Mouse (Mus musculus) kidney, adult 11 months (tissue): Measurements from ENCODE around the gene Nyap1.

Source experiments
- DNase-seq: peaks from one replicate; pipeline ENCODE4 v3.0.0; 2022

Nyap1 gene

GRCm38 (mm10) chr5:137742836-137743235, 1.4 kb upstream of the Nyap1 start:
- DNase-seq, result no peak

- DNase-seq, result no peak
Observed at GRCm38 (mm10) chr5:137742048-137742447, 641 bp upstream of the Nyap1 start.

GRCm38 (mm10) chr5:137740506-137740905, 901 bp downstream of the Nyap1 start:
- DNase-seq, result no peak

- DNase-seq, result no peak
Observed at GRCm38 (mm10) chr5:137739471-137739870, 1.9 kb downstream of the Nyap1 start.

- DNase-seq, result no peak
Observed at GRCm38 (mm10) chr5:137738516-137738915, 2.9 kb downstream of the Nyap1 start.

GRCm38 (mm10) chr5:137737400-137737940, 3.9 kb downstream of the Nyap1 start:
- DNase-seq, result no peak

GRCm38 (mm10) chr5:137734289-137735061, 6.9 kb downstream of the Nyap1 start:
- no peak for DNase-seq

GRCm38 (mm10) chr5:137733638-137734288, 7.6 kb downstream of the Nyap1 start:
- DNase-seq, result no peak

- DNase-seq, result no peak
Observed at GRCm38 (mm10) chr5:137726767-137727166, 14.6 kb downstream of the Nyap1 start.

GRCm38 (mm10) chr5:137723840-137724239, 17.6 kb downstream of the Nyap1 start:
- DNase-seq, result no peak

GRCm38 (mm10) chr5:137720558-137721164, 20.7 kb downstream of the Nyap1 start:
- DNase-seq, result peak; percentile 80

- no peak for DNase-seq
Observed at GRCm38 (mm10) chr5:137719088-137719487, 22.3 kb downstream of the Nyap1 start.

- no peak for DNase-seq
Observed at GRCm38 (mm10) chr5:137718020-137718790, 23.2 kb downstream of the Nyap1 start.

GRCm38 (mm10) chr5:137715685-137716084, 25.7 kb downstream of the Nyap1 start:
- no peak for DNase-seq

- DNase-seq, result no peak
Observed at GRCm38 (mm10) chr5:137713454-137713853, 28.0 kb downstream of the Nyap1 start.

- DNase-seq, result peak; percentile 88
Observed at GRCm38 (mm10) chr5:137706913-137707633, 34.3 kb downstream of the Nyap1 start.

GRCm38 (mm10) chr5:137705242-137705641, 36.2 kb downstream of the Nyap1 start:
- no peak for DNase-seq

GRCm38 (mm10) chr5:137699850-137700249, 41.6 kb downstream of the Nyap1 start:
- no peak for DNase-seq

GRCm38 (mm10) chr5:137699080-137699479, 42.3 kb downstream of the Nyap1 start:
- DNase-seq, result no peak

GRCm38 (mm10) chr5:137695930-137696329, 45.5 kb downstream of the Nyap1 start:
- no peak for DNase-seq

GRCm38 (mm10) chr5:137694796-137695195, 46.6 kb downstream of the Nyap1 start:
- no peak for DNase-seq

GRCm38 (mm10) chr5:137691881-137692280, 49.5 kb downstream of the Nyap1 start:
- DNase-seq, result no peak
